ENCODE assay signal across 8 mouse cellular contexts in genomic region chr4:135873526-135874202, GRCm38 (mm10). TPM values are rescaled to one million over a fixed set of nuclear protein-coding genes. Genes with fewer than 3 reads are reported as not detected.
A peak's percentile ranks its signal among the peaks of the same experiment; 100 is the strongest.
DNase-seq lines count a peak whose midpoint lies in the region; ATAC-seq lines count a peak whose summit lies in the region.

TSS of gene Pnrc2 (minus strand) at chr4:135873850.

- H3K9me3 ChIP-seq in hindbrain, embryonic 15.5 days: no peaks in the 10 kb centered on the region

- H3K4me2 ChIP-seq in hindbrain, embryonic 15.5 days: peak within 1 kb of the TSS; percentile 67

- under 1% methylated on average over 53 of the region's 60 CpGs for WGBS in hindbrain, embryonic 15.5 days
- under 1% methylated on average over 58 of the region's 60 CpGs for WGBS in macrophage (ENCODE audit: missing documents)

- peak within 1 kb of the TSS; percentile 82 for H3K4me3 ChIP-seq in hindbrain, embryonic 15.5 days
- peak within 1 kb of the TSS; percentile 84 for H3K4me3 ChIP-seq in macrophage (ENCODE audit: inconsistent target)

- peak within 1 kb of the TSS; percentile 88 for H3K9ac ChIP-seq in hindbrain, embryonic 15.5 days

- H3K36me3 ChIP-seq in hindbrain, embryonic 15.5 days: peaks cover 19% of the 10 kb centered on the region
- peaks cover 7% of the 10 kb centered on the region; the same call in 1 of the 2 replicates for H3K36me3 ChIP-seq in macrophage (ENCODE audit: inconsistent target)

- DNase-seq in T-cell, adult 2 months (ENCODE audit: low spot score): peak; percentile 88
- DNase-seq in cerebellum, postnatal 25 days: peak; percentile 93
- DNase-seq in frontal cortex, postnatal 36 days (ENCODE audit: low spot score in 2 of 2): peak; percentile 92
- DNase-seq in left cerebral cortex, adult 18-20 months (ENCODE audit: low spot score in 2 of 2): peak; percentile 85 to 92
- peak; percentile 94 for DNase-seq in right cerebral cortex, adult 18-20 months
- peak; percentile 77 for DNase-seq in urinary bladder, postnatal 25 days (ENCODE audit: low spot score)

- peak; percentile 97 for ATAC-seq in hindbrain, embryonic 15.5 days (ENCODE audit: low FRiP score, low read depth)

- H3K4me1 ChIP-seq in hindbrain, embryonic 15.5 days (replicated peaks): peaks cover 58% of the 10 kb centered on the region

- peak within 1 kb of the TSS; percentile 97 for H3K27ac ChIP-seq in hindbrain, embryonic 15.5 days (replicated peaks)
- H3K27ac ChIP-seq in macrophage: peak within 1 kb of the TSS; percentile 92

- H3K27me3 ChIP-seq in hindbrain, embryonic 15.5 days: no peaks in the 10 kb centered on the region

- H3K79me2 ChIP-seq in macrophage (ENCODE audit: inconsistent target): peaks cover 46% of the 10 kb centered on the region

RNA-seq across cellular contexts. Expression of gene Pnrc2, which starts in this region (rescaled TPM):
- polyA plus RNA-seq in hindbrain, embryonic 15.5 days (2015; fragmentation: Nextera tagmentation; extraction: Ambion mirVana): 97.7 and 97.9 TPM in 2 replicates
- total RNA-seq in left cerebral cortex, adult 18-20 months (2021): 10 to 100 TPM; 39.6 to 52.7 TPM
- total RNA-seq in macrophage (2018; cell fraction: chromatin; rRNA removed): 100 to 1,000 TPM in 6 of 26 experiments, 10 to 100 TPM in 20; 27.7 to 186 (median 67.0) TPM
- total RNA-seq in macrophage (2018; cell fraction: cytosol; rRNA removed): 100 to 1,000 TPM in 13 of 26 experiments, 10 to 100 TPM in 13; 52.1 to 171 (median 102) TPM
- 100 to 1,000 TPM in 8 of 26 experiments, 10 to 100 TPM in 18; 40.7 to 152 (median 92.0) TPM for total RNA-seq in macrophage (2018; cell fraction: nucleus; rRNA removed)
- 74.9 to 124 TPM (median 112 TPM) in 3 replicates for polyA plus RNA-seq in macrophage (2018)

Comparison
In these comparisons a context has a peak if more than half of its experiments do, and no peak if none do; other contexts are left out.
1. Peak in every context shown above with its lines: DNase-seq, ATAC-seq, H3K4me3 ChIP-seq and H3K27ac ChIP-seq.